Mouse (Mus musculus) ZHBTc4 (cell line): ENCODE measurements around the gene Map3k4.
A peak's percentile ranks its signal among the peaks of the same experiment; 100 is the strongest.
"Not testable (repeated sequence)": the region's sequence is repeated elsewhere in the genome, so short reads cannot be mapped to it uniquely, and the experiment has no call there.

Experiments
- DNase-seq: peaks from one replicate; pipeline ENCODE4 v3.0.0-alpha.2; 2011; ENCODE audit warnings: low read depth, low spot score

Gene Map3k4

DNA sequence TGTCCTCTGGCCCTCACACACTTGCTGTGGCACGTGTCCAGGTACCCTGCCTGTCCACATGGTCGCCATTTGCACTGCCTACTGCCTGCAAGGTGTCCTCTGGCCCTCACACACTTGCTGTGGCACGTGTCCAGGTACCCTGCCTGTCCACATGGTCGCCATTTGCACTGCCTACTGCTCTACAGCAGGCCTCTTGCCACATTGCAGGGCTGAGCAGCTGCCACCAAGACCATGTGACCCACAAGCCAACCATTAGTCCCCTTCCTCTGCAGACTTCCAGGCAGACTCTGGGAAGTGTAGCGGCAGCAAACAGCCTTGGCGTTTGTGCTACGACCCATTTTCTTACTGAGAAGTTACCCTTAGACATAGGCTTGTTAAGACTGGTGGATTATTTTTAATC, 94.0 kb downstream of the Map3k4 start:
- DNase-seq: not testable (repeated sequence)

DNA sequence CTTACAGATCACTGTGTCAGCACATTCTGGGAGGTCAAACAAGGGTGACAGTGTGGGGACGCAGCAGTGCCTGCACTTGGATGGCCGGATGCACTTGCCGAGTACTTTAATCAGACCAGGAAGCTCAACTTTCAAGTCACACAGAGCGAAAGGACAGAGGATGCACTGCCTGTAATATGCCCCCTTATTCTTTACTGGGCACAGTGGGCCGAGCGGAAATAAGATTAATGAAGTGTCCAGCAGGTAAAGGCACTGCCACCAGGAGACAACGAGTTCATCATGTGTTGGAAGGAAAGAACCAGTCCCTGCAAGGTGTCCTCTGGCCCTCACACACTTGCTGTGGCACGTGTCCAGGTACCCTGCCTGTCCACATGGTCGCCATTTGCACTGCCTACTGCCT, 94.5 kb downstream of the Map3k4 start:
- DNase-seq: no peak

GRCm38 (mm10) chr17:12223682-12224081, 94.9 kb downstream of the Map3k4 start:
- DNase-seq: no peak

DNA sequence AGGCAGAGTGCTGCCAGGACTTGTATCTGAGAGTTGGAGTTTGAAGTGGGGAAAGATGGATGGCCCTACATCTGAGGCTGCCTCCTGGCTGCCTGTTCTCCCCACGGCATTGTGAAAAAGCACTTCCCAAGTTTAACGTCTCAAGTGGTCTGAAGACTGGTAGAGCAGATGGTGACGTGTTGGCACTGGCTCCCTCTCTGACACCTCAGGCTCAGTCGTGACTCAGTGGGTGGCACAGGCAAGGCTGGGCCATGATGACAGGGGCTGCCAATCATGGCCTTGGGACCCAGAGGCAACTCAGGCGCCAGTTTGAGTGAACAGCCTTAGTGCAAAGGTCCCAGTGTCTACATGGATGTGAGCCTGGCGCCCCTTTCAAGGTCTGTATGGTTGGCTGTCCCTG, 96.7 kb downstream of the Map3k4 start:
- DNase-seq: no peak

GRCm38 (mm10) chr17:12216224-12216623, 102.4 kb downstream of the Map3k4 start:
- no peak for DNase-seq

GRCm38 (mm10) chr17:12213430-12213829, 105.2 kb downstream of the Map3k4 start:
- DNase-seq: no peak

DNA sequence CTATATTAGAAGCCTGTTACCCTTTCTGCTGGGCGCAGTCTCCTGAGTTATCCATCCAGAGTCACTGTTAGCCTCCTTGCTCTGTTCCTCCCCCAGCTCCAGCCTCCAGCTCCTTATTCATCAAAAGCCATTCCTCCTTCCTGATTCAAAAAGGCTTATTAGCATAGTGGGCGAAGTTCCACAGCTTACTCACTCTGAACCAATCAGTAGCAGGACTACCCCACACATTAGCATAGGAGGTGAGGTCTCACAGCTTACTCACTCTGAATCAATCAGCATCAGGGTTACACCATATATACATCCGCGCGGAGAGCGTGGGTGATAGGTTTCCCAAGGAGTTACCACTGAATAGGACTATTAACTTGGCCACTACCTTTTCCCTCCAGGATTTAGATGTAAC, 106.3 kb downstream of the Map3k4 start:
- DNase-seq: peak; percentile 82

GRCm38 (mm10) chr17:12211890-12212289, 106.7 kb downstream of the Map3k4 start:
- DNase-seq: no peak

DNA sequence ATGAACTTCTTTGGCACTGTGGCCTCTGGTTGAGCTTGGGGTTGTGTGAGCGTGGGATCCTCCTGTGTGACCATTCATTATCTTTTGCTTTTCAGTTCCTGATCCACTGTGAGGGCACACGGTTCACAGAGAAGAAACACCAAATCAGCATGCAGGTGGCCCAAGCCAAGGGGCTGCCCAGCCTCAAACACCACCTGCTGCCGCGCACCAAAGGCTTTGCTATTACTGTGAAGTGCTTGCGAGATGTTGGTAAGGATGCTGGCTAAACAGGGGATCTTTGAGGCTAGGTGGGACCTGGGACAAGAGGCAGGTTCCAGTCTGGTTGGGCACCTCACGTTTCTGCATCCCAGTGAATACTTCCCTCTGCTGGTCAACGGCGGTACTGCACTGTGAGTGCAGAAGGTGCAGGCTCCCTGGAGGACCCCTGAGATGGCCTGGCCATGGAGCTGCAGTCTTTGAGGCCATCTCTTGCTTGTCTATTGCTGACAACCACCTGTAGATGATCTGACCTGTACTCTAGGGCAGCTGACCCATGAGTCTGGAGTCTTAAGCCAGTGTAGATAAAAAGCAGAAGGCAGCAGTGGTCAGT, 108.0 kb downstream of the Map3k4 start:
- peak; percentile 87 for DNase-seq

DNA sequence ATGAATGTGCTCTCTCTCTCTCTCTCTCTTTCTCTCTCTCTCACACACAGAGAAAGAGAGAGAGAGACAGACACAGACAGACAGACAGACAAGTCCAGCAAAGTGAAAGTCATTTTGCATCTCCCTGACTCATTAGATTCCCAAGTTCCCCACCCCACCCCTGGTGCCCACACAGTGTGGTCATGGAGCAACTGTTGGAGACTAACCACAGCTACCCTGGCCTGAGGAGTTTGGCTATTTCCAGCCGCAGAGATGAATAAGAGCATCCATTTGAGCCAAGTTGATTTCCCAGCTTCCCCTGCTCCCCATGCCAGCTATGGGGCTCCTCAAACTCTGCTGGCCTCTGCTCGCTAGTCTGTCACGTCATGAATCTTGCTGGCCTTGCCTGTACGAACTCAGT, 109.1 kb downstream of the Map3k4 start:
- no peak for DNase-seq

DNA sequence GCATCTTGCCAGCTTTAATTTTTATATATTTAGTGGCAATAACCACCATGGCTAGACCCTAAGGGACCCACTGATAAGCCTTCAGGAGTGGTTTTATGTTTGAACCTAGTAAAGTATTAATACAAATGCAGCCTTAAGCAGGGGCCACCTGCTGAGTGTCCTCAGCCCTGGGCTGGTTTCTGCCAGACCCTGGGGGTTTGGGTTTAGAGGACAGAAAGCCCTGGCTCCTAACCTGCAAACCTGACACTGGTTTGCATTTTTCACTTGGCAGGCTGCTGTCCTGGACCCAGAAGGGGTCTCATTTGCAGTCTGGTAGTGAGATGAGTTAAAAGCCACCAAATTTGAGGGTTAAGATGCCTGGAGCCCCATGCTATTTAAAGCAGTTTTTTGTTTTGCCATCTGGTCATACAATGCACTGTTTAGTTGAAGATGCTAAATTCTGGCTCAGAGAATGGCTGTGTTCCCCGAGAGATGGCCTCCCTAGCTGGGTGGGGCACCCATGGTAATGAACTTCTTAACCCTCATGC, 111.5 kb downstream of the Map3k4 start:
- no peak for DNase-seq

DNA sequence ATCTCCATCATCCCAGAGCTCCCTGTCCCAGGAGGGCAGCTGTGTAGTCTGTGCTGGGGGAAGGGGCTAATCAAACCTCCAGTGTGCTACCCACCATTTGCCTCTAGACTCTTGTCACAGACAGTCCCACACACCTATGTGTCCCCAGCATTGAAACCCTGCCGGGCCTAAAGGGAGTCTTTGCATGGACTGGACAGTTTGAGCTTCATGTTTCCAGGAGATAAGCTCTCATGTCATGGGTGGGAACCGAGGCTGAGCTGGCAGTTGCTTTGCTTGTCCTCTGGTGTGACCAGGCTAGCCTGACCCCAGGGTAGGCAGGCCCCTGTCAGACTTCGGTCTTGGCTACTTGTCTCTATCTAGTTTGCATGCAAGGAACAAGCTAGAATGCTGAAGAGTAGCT, 112.3 kb downstream of the Map3k4 start:
- no peak for DNase-seq

DNA sequence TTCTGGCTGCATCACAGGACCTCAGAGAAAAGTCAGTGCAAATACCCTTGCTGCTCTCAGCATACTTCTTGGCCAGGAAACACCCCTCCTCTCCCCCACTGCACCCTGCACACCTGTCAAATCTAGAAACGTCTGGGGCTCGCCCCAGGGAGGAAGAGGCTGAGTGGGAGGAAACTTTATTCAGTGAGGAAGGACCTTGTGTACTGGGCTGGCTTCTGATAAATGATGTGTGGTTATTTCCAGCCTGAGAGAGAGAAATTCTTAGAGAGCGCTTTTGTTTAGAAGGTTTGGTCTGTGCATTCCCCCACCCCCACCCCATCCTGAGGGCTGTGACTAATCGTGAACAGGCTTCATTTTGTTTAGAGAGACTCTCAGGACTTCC, 112.9 kb downstream of the Map3k4 start:
- DNase-seq: peak; percentile 42

DNA sequence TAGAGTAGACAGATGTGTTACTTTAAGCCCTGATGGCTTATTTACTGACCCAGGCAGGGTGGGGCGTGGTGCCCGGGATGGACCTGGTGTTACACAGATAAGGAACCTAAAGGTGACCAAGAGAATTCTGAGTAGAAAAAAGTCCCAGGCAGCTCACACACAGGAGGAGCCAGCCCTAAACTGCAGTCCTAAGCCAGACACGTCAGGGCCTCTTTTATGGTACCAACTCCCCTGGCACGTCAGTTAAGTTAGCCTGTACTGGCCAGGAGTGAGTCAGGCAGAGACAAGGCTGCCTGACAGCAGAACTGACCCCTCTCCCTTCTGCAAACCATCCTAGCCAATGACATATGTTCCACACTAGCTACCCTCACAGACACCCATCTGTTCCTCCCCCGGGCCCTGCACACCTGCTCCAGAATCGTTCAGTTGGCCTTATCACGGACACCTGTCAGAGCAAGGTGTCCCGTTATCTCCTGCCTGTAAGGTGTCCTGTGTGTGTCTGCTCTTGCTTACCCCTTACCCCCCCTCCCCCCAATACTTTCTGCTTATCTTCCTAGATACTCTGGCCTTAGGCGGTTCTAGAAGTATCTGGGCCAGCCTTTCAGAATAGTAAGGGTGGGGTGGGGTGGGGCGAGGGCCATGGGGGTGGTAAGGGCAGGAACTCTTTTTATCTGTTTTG, 113.4 kb downstream of the Map3k4 start:
- no peak for DNase-seq

DNA sequence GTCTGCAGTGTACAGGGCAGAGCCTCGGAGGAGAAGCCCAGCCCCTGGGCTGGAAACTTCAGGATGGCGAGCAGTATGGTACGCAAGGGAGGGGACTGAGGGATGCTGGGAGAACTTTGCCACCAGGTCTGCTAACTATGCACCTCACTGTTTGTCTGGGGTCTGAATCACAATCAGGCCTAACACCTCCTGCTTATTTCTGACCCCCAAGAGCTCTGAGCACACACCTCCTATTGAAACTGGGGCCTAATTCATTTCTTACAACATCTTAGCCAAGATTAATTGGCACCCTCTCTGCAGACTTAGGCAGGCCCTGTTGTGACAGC, 113.9 kb downstream of the Map3k4 start:
- no peak for DNase-seq

DNA sequence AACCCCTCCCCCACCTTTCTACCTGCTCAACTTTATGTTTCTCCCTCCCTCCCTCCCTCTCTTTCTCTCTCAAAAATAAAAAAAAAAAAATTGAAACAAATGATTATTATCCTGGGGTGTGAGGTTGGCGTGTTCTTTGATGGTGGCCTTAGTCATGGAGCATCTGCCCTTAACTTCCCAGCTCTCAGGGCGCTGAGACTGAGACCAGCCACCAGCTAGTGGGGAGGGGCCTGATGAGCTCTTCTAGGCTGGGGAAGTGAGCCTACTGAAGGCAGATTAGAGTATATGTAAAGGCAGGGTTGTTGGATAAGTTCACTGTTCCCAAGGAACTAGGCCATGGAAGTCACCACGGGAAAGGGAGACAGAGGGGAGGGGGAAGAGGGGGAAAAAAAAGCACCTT, 114.3 kb downstream of the Map3k4 start:
- peak; percentile 53 for DNase-seq

- peak; percentile 80 for DNase-seq
Observed at GRCm38 (mm10) chr17:12203414-12203897, 115.1 kb downstream of the Map3k4 start.

GRCm38 (mm10) chr17:12201086-12201485, 117.5 kb downstream of the Map3k4 start:
- DNase-seq: peak; percentile 47

GRCm38 (mm10) chr17:12199933-12200332, 118.7 kb downstream of the Map3k4 start:
- DNase-seq: no peak

- DNase-seq: peak; percentile 84
Observed at GRCm38 (mm10) chr17:12195604-12196003, 123.0 kb downstream of the Map3k4 start.

GRCm38 (mm10) chr17:12195137-12195536, 123.5 kb downstream of the Map3k4 start:
- DNase-seq: peak; percentile 86

DNA sequence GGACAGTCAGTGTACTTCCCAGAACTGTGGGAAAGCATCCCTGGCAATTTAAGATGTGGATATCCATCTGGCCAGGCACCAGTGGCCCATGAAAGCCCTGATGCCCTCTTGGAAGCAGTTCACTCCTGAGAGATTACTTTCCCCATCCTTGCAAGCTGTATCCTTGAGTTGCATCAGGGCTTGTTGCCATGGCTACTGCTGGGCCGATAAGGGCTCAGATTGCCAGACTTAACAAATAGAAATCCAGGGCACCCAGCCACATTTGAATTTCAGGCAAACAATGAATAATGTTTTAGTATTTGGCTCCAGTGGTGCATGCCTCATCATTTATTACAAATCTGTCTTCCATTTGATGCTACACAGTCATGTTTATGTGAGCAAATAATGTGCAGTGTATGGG, 130.8 kb downstream of the Map3k4 start:
- DNase-seq: no peak

DNA sequence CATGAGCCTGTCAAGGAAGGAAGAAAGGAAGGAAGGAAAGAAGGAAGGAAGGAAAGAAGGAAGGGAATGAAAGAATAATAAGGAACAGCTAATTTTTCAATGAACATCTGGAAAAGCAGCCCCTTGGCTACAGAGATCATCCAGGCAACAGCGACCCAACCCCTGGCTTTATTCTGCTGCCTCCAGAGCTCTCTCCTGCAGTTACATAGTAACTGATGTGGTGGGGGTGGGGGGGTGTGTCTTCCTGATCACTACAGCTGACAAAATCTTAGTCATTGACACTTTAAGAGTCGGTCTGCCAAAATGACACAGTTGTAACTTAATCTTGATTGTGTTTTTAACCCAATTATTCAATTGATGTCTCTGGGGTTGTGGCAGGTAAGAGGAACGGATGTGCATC, 132.3 kb downstream of the Map3k4 start:
- DNase-seq: no peak
